Mouse (Mus musculus): ENCODE data around the gene Dkc1. TPM values are rescaled to one million over a fixed set of nuclear protein-coding genes. Genes with fewer than 3 reads are reported as not detected.
"Not testable (repeated sequence)": the region's sequence is repeated elsewhere in the genome, so short reads cannot be mapped to it uniquely, and the experiment has no call there.

The Dkc1 gene
- polyA plus RNA-seq, 1 experiment from 2014 or later, result 60.9 TPM

DNA sequence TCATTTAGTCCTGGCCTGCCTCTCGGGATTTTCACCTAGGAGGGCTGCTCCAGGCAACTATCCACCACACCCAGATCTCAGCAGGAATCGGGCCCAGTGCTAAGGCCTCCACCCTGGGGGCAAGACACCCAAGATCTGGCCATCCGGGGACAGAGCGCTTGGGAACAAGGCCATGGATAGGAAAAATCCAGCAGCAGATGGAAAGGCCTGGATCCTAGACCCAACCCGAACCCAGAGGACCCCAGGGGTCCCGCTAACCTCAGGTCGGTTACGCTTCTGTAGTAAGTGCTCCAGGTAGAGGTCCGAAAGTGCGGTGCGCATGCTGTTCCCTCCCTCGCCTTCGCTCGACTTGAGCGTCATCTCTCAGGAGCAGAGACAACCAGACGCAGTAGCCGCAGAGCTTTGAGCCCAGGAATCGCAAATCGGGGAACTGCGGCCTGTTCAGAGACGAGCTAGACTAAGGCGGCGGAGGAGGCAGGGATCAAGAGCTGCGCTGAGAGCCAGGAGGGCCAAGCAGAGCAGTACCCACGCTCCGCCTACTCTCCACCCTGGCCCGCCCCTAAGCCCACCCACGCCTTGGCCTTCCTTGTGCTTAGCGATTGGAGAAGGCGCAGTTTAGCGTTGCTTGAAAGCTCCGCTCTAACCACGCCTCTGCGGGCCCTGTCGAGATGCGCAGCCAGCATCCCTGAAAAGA is 35.0 kb downstream of the Dkc1 start, which contains the start of gene Mpp1:
TSS of gene Mpp1 (minus strand) at position 550 of the 694 bp plus-strand sequence.
- WGBS, result 17% methylated on average over 36 of the region's 36 CpGs
- no peaks in the 10 kb centered on the region for H3K4me1 ChIP-seq (ENCODE audit: control insufficient read depth, insufficient read depth, low read length)
- H3K36me3 ChIP-seq (ENCODE audit: control insufficient read depth, insufficient read depth, low read length), result no peaks in the 10 kb centered on the region
- ATAC-seq (ENCODE audit: low FRiP score, low TSS enrichment) (peak; percentile 98), DNase-seq (peak; percentile 85)
- peak within 1 kb of the TSS; percentile 43 for H3K4me3 ChIP-seq (replicated peaks; ENCODE audit: low read depth, low read length)
- H3K9me3 ChIP-seq (ENCODE audit: control insufficient read depth, low read length), result no peaks in the 10 kb centered on the region
- no peak within 1 kb of the TSS for H3K27ac ChIP-seq (replicated peaks; ENCODE audit: low read depth, low read length)
- H3K27me3 ChIP-seq (ENCODE audit: control insufficient read depth, insufficient read depth, low read length), result no peaks in the 10 kb centered on the region
- peak within 1 kb of the TSS; percentile 56 for H3K4me2 ChIP-seq (ENCODE audit: low read length)
- H3K9ac ChIP-seq (replicated peaks; ENCODE audit: low read length), result peak within 1 kb of the TSS; percentile 56; the same call in 1 of the 2 replicates

- Histone ChIP-seq H3K4me2 (ENCODE audit: low read length) (no peak overlapping the region), H3K27ac (replicated peaks; ENCODE audit: low read depth, low read length) (no peak overlapping the region), H3K27me3 (ENCODE audit: control insufficient read depth, insufficient read depth, low read length) (no peaks in the 10 kb centered on the region), H3K4me1 (ENCODE audit: control insufficient read depth, insufficient read depth, low read length) (no peaks in the 10 kb centered on the region), H3K9me3 (ENCODE audit: control insufficient read depth, low read length) (no peaks in the 10 kb centered on the region), H3K36me3 (ENCODE audit: control insufficient read depth, insufficient read depth, low read length) (no peaks in the 10 kb centered on the region), H3K4me3 (replicated peaks; ENCODE audit: low read depth, low read length) (no peak overlapping the region), H3K9ac (replicated peaks; ENCODE audit: low read length) (no peak overlapping the region)
- DNase-seq (no peak), ATAC-seq (ENCODE audit: low FRiP score, low TSS enrichment) (no peak)
Observed at GRCm38 (mm10) chrX:75136938-75137337, 41.3 kb downstream of the Dkc1 start.

GRCm38 (mm10) chrX:75137729-75138128 is 42.1 kb downstream of the Dkc1 start:
- H3K27me3 ChIP-seq (ENCODE audit: control insufficient read depth, insufficient read depth, low read length), result no peaks in the 10 kb centered on the region
- no peak for DNase-seq
- 83% methylated on average over 2 of the region's 2 CpGs for WGBS
- ATAC-seq (ENCODE audit: low FRiP score, low TSS enrichment), result no peak
- no peaks in the 10 kb centered on the region for H3K36me3 ChIP-seq (ENCODE audit: control insufficient read depth, insufficient read depth, low read length)
- H3K4me2 ChIP-seq (ENCODE audit: low read length), result no peak overlapping the region
- no peak overlapping the region for H3K27ac ChIP-seq (replicated peaks; ENCODE audit: low read depth, low read length)
- no peak overlapping the region for H3K4me3 ChIP-seq (replicated peaks; ENCODE audit: low read depth, low read length)
- no peaks in the 10 kb centered on the region for H3K4me1 ChIP-seq (ENCODE audit: control insufficient read depth, insufficient read depth, low read length)
- H3K9ac ChIP-seq (replicated peaks; ENCODE audit: low read length), result no peak overlapping the region
- H3K9me3 ChIP-seq (ENCODE audit: control insufficient read depth, low read length), result no peaks in the 10 kb centered on the region

DNA sequence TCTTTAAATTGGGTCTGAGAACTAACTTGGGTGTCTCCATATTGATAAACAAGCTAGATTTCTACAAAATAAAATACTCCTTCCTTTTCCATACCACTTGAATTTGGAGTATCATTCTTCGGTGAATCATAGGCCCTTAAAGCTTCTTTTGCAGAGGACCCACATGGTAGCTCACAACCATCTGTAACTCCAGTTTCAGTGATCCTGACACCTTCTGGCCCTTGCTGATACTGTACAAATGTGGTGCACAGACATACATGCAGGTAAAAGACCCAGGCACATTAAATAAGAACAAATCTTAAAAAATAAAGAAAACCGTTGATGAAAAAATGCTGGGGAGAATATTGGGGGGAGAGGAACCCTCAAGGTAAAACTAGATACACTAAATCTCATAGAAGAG is 42.5 kb downstream of the Dkc1 start:
- 91% methylated on average over 2 of the region's 2 CpGs for WGBS
- ATAC-seq (ENCODE audit: low FRiP score, low TSS enrichment) (no peak), DNase-seq (no peak)
- no peak overlapping the region for H3K27ac ChIP-seq (replicated peaks; ENCODE audit: low read depth, low read length)
- H3K9ac ChIP-seq (replicated peaks; ENCODE audit: low read length), result no peak overlapping the region
- no peaks in the 10 kb centered on the region for H3K4me1 ChIP-seq (ENCODE audit: control insufficient read depth, insufficient read depth, low read length)
- no peaks in the 10 kb centered on the region for H3K27me3 ChIP-seq (ENCODE audit: control insufficient read depth, insufficient read depth, low read length)
- H3K4me2 ChIP-seq (ENCODE audit: low read length), result no peak overlapping the region
- H3K36me3 ChIP-seq (ENCODE audit: control insufficient read depth, insufficient read depth, low read length), result no peaks in the 10 kb centered on the region
- H3K4me3 ChIP-seq (replicated peaks; ENCODE audit: low read depth, low read length), result no peak overlapping the region
- H3K9me3 ChIP-seq (ENCODE audit: control insufficient read depth, low read length), result no peaks in the 10 kb centered on the region

DNA sequence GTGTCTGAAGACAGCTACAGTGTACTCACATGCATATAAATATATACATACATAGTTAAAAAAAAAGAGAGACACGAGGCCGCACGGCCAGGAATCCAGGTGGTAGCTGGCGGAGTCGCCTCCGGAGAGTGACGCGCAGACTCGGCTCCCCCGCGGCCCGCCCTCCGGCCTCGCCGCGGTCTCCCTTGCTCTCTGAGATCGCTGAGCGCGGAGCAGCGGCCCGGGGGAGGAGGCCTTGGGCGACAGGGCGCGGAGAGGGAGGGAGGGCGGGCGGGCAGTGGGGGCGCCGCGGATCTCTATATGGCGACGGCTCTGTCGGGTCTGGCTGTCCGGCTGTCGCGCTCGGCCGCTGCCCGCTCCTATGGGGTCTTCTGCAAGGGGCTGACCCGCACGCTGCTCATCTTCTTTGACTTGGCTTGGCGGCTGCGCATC is 47.5 kb downstream of the Dkc1 start:
- ATAC-seq (ENCODE audit: low FRiP score, low TSS enrichment), result not testable (repeated sequence)
- peak; percentile 48 for DNase-seq

DNA sequence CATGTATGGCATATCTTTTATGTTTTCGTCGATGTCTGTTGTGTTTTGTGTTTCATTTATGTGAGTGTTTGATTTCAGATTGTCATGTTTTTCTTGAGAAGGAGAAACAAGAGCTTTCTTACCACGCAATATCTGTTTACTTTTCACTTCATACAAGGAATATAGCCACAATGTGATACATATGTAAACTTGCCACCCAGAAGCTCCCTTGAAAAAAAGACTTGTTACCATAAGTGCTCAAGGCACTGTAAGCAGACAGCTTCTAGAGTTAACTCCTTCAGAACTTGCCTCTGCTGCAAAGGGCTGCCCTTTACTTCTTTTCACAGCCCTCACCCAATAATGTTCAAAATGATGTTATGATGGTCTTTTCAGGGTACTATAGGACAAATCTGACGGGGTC is 52.8 kb downstream of the Dkc1 start:
- Histone ChIP-seq H3K4me3 (replicated peaks; ENCODE audit: low read depth, low read length) (no peak overlapping the region), H3K27me3 (ENCODE audit: control insufficient read depth, insufficient read depth, low read length) (no peaks in the 10 kb centered on the region), H3K27ac (replicated peaks; ENCODE audit: low read depth, low read length) (no peak overlapping the region), H3K36me3 (ENCODE audit: control insufficient read depth, insufficient read depth, low read length) (no peaks in the 10 kb centered on the region), H3K9me3 (ENCODE audit: control insufficient read depth, low read length) (no peaks in the 10 kb centered on the region), H3K4me2 (ENCODE audit: low read length) (no peak overlapping the region), H3K9ac (replicated peaks; ENCODE audit: low read length) (no peak overlapping the region), H3K4me1 (ENCODE audit: control insufficient read depth, insufficient read depth, low read length) (no peaks in the 10 kb centered on the region)
- ATAC-seq (ENCODE audit: low FRiP score, low TSS enrichment), result no peak
- no peak for DNase-seq
- WGBS, result 82% methylated on average over 4 of the region's 4 CpGs

More for the DNA sequence above, 47.5 kb downstream of the Dkc1 start:
- Histone ChIP-seq H3K4me3 (replicated peaks; ENCODE audit: low read depth, low read length) (peak overlapping the region; percentile 30), H3K4me2 (ENCODE audit: low read length) (peak overlapping the region; percentile 51)
- H3K9ac ChIP-seq (replicated peaks; ENCODE audit: low read length); H3K9me3 ChIP-seq (ENCODE audit: control insufficient read depth, low read length); H3K27ac ChIP-seq (replicated peaks; ENCODE audit: low read depth, low read length); H3K27me3 ChIP-seq (ENCODE audit: control insufficient read depth, insufficient read depth, low read length); H3K4me1 ChIP-seq (ENCODE audit: control insufficient read depth, insufficient read depth, low read length); H3K36me3 ChIP-seq (ENCODE audit: control insufficient read depth, insufficient read depth, low read length): not testable (repeated sequence)
- 24% methylated on average over 31 of the region's 42 CpGs for whole genome bisulfite sequencing

- no peaks in the 10 kb centered on the region for H3K4me1 ChIP-seq (ENCODE audit: control insufficient read depth, insufficient read depth, low read length)
- H3K9me3 ChIP-seq (ENCODE audit: control insufficient read depth, low read length), result no peaks in the 10 kb centered on the region
- 73% methylated on average over 2 of the region's 2 CpGs for WGBS
- H3K4me3 ChIP-seq (replicated peaks; ENCODE audit: low read depth, low read length), result no peak overlapping the region
- no peak overlapping the region for H3K4me2 ChIP-seq (ENCODE audit: low read length)
- no peaks in the 10 kb centered on the region for H3K36me3 ChIP-seq (ENCODE audit: control insufficient read depth, insufficient read depth, low read length)
- no peak for DNase-seq
- H3K27ac ChIP-seq (replicated peaks; ENCODE audit: low read depth, low read length), result no peak overlapping the region
- H3K9ac ChIP-seq (replicated peaks; ENCODE audit: low read length), result no peak overlapping the region
- H3K27me3 ChIP-seq (ENCODE audit: control insufficient read depth, insufficient read depth, low read length), result no peaks in the 10 kb centered on the region
- no peak for ATAC-seq (ENCODE audit: low FRiP score, low TSS enrichment)
Observed at GRCm38 (mm10) chrX:75150304-75150703, 54.6 kb downstream of the Dkc1 start.

DNA sequence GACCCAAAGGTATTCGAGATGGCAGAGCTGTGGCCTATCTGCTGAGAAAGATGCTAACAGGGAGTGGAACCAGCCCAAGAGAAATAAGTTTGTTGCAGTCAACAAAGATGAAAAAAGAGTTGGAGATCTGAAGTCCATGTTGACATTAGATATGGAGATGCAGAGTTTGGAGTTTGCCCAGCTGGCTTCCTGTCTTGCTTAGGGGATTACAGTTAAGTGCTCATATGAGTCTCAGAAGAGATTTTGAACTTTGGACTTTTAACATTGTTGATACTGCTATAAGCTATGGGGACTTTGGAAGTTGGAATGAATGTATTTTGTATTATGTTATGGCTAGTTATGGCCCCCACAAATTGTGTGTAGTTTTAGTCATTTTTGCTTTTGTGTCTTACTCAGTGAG is 56.6 kb downstream of the Dkc1 start:
- H3K27ac ChIP-seq (replicated peaks; ENCODE audit: low read depth, low read length), result no peak overlapping the region
- no peaks in the 10 kb centered on the region for H3K9me3 ChIP-seq (ENCODE audit: control insufficient read depth, low read length)
- no peaks in the 10 kb centered on the region for H3K36me3 ChIP-seq (ENCODE audit: control insufficient read depth, insufficient read depth, low read length)
- no peak overlapping the region for H3K9ac ChIP-seq (replicated peaks; ENCODE audit: low read length)
- H3K4me3 ChIP-seq (replicated peaks; ENCODE audit: low read depth, low read length), result no peak overlapping the region
- H3K27me3 ChIP-seq (ENCODE audit: control insufficient read depth, insufficient read depth, low read length), result no peaks in the 10 kb centered on the region
- WGBS, result 50% methylated on average over 1 of the region's 1 CpGs
- ATAC-seq (ENCODE audit: low FRiP score, low TSS enrichment), result no peak
- no peak overlapping the region for H3K4me2 ChIP-seq (ENCODE audit: low read length)
- DNase-seq, result no peak
- H3K4me1 ChIP-seq (ENCODE audit: control insufficient read depth, insufficient read depth, low read length), result no peaks in the 10 kb centered on the region

- Histone ChIP-seq H3K9me3 (ENCODE audit: control insufficient read depth, low read length) (no peaks in the 10 kb centered on the region), H3K36me3 (ENCODE audit: control insufficient read depth, insufficient read depth, low read length) (no peaks in the 10 kb centered on the region), H3K4me1 (ENCODE audit: control insufficient read depth, insufficient read depth, low read length) (no peaks in the 10 kb centered on the region), H3K4me2 (ENCODE audit: low read length) (peak overlapping the region; percentile 61), H3K9ac (replicated peaks; ENCODE audit: low read length) (no peak overlapping the region; the same call in 1 of the 2 replicates), H3K4me3 (replicated peaks; ENCODE audit: low read depth, low read length) (peak overlapping the region; percentile 37), H3K27ac (replicated peaks; ENCODE audit: low read depth, low read length) (no peak overlapping the region), H3K27me3 (ENCODE audit: control insufficient read depth, insufficient read depth, low read length) (no peaks in the 10 kb centered on the region)
- 26% methylated on average over 30 of the region's 49 CpGs for WGBS
- peak; percentile 55 for DNase-seq
- ATAC-seq (ENCODE audit: low FRiP score, low TSS enrichment), result peak; percentile 58
Observed at GRCm38 (mm10) chrX:75155576-75156243, 60.1 kb downstream of the Dkc1 start.

All from midbrain, embryonic 14.5 days (tissue).